Mouse (Mus musculus): ENCODE measurements at regions not wholly inside any gene's neighbourhood (a gene's known extent, or its start where the extent isn't known, plus 50 kb on each side); places are given as distances from the start of the nearest gene placed in this dataset.
A peak's percentile ranks its signal among the peaks of the same experiment; 100 is the strongest.

- no peak for TF ChIP-seq EP300 (optimal IDR thresholded peaks at IDR 0.05)
- TF ChIP-seq CTCF (IDR thresholded peaks at IDR 0.05; ENCODE audit: low read depth), result peak; percentile 33
Observed at GRCm38 (mm10) chr6:50831725-50832124, 177.5 kb upstream of the Npvf start.

Measured in stomach, postnatal 0 days (tissue).